Mouse (Mus musculus) gastrocnemius, postnatal 36 days (tissue): ENCODE measurements around the gene Wdhd1. TPM values are rescaled to one million over a fixed set of nuclear protein-coding genes. Genes with fewer than 3 reads are reported as not detected.
"Not testable (repeated sequence)": the region's sequence is repeated elsewhere in the genome, so short reads cannot be mapped to it uniquely, and the experiment has no call there.

Experiments
- DNase-seq, 2 experiments: peaks; one replicate each; pipeline ENCODE4 v3.0.0; 2022
- intact Hi-C: fragments of 180-260 bp; cut with DNase I; formaldehyde crosslinking; loops from one replicate; pipeline ENCODE4 v1.15.1; 2025
- long read RNA-seq, 2 experiments: library from polyadenylated mRNA; stranded (forward); transcript quantifications; one replicate each; pipeline ENCODE4 v2.0.0; 2021
- total RNA-seq, 2 experiments: library from RNA; stranded (reverse); gene quantifications; 2 replicates each; pipeline ENCODE4 v1.2.3; 2021

Wdhd1 gene
- under 1 TPM; 0.59 to 0.64 TPM for total RNA-seq
- long read RNA-seq, experiment 1: 0 reads
- long read RNA-seq, experiment 2: 0 reads

DNA sequence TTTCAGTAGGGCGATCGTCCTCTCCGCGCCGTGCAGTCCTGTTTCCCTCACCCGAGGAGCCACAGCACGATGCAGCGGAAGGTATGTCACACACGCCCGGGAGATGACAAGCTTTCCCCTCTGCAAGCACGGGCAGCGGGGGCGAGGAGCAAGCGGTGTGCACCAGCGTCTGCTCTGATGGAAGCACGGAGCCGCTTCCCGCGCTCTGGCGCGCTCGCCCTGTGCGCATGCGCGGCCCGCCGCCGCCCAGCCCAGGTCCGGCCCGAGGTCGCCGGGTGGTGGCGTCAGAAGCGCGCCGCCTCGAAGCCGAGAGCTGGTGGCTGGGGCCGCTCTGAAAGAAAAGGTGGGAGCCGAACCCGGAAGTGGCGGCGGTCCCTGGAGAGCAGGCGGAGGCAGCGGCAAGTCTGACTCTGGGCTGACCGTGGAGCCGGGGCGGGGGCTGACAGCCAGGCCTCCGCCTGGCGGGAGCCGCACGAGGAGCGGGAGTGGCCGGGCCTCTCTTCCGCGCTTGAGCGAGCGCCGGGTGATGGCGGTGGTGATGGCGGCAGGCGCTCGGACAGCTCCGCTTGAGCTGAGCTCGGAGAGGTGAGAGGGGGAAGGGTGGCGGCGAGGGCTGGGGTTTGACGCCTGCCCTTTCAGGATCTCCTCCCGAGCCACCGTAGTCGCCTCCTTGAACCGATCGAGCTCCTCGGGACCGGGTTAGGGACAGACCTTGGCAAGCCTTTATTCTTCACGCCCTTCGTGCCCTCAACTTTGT, at the start of gene Wdhd1, which contains the start of gene Socs4:
Wdhd1 (minus strand) TSS at position 221 of the 757 bp plus-strand sequence.
Socs4 (plus strand) TSS at position 295 of the 757 bp plus-strand sequence.
- intact Hi-C loops: no loop called here
- peak; percentile 90 to 92 for DNase-seq

DNA sequence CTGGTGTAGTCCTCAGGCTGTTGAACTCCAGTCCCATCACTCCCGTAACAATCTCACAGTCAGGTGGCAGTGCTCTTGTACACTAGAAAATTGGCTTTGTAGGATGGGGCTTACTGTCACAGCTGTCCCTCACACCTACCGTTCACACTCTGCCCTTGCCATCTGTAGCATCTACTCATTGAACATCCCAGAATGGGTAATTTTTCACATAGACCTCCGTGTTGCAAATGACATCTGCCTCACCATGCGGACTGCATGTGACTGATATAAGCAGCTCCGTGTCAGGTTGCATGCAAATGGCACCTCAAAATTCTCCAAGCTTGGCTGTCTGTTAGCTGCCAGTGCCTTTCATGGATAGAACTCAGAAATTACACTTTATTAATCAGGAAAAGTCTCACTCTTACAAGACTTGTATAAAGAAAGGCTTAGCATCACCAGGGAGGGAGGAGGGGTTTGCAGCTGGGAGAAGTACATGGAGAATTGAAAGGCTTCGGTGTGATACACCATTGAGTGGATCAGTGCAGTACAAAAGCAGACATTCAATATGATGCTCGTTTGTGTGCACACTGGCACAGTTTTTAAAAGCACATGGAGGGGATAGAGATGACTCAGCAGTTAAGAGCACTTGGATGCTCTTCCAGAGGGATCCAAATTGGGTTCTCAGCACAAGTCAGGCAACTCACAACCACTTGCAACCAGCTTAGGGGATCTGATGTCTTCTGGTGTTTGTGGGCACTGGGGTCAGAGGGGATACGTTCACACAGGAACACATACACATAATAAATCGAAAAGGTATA, 49.5 kb upstream of the Wdhd1 start:
- intact Hi-C loops: no loop called here
- no peak for DNase-seq

DNA sequence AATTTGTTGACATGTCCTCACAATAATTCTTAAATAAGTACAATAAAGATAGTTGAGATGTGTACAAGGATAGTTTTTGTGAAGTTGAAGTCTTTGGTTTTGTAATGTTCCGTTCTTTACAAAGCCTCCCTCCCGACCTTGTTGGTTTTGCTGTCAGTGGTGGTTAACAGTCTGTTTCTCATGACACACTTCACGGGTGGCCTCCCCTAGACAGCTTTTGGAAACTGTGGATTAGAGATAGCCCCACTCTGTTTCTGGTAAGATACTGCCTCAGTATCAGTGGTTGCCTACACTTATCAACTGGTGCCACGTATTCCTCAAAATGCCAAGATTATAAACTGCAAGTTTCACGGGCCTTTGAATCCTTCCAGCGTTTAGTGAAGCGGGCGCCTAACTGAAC, 44.9 kb upstream of the Wdhd1 start:
- intact Hi-C loops, DNase-seq: not testable (repeated sequence)

DNA sequence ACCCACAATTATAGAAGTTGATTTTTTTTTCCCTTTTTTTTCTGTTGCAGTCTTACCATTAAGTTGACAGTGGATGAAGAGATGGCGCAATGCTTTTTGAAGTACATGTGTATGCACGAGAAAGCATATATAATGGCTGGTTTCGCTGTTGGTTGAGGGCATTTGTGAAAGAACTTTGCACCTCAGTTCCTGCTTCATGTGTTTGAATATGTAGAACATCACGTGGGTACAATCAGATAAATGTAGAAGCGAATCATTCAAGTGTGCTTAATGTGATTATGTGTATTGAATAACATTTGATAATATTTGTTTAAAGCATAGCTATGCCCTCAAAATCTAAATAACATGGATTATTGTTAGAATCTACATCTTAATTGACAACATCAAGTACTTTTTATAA, 42.7 kb upstream of the Wdhd1 start:
- DNase-seq: no peak
- intact Hi-C loops: no loop called here

DNA sequence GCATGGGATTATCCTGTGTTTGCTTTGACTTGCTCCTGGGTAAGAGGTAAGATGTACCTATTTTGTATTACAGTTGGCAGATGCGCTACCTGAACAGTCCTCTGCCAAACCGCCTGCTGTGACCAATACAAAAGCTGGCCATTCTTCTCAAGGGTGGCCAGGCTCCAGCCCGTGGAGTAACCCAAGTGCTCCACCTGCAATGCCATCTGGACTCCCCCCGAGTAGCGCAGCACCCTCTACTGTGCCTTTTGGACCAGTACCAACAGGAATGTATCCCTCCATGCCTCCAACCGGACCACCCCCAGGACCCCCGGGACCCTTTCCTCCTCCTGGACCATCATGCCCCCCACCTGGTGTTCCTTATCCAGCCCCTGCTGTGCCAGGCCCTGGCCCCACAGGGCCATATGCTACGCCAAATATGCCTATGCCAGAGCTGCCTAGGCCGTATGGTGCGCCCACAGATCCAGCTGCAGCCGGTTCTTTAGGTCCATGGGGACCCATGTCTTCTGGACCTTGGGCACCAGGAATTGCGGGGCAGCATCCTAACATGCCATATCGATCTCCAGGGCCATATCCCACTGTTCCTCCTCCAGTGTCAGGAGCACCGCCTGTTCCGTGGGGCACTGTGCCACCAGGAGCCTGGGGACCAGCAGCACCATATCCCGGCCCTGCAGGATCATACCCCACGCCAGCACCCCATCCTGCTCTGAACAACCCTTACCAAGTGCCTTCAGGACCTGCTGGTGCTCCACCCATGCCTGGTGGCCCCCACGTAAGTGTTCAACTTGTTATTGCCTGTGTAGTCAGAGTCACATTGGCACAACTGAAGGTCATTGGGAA, 33.9 kb upstream of the Wdhd1 start:
- intact Hi-C loops: no loop called here

DNA sequence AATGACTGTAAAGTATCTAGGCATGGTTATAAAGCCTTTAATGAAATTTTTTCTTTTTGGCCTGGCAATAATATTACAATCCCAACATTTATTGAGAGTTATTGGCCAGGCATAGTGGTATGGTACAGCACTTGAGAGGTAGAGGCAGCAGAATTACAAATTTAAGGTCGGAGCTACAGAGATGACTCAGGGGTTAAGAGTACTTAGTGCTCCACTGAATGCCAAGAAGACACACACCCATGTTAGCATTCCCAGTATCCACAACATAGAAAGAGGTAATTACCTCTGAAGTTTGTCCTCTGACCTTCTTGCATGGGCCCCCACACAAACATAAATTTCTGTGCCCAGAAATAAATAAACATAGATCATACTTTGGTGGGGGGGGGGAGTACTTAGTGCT, 32.4 kb upstream of the Wdhd1 start:
- intact Hi-C loops: loop anchor here (1.0 kb wide), 1 partner anchor 18 kb away; no protein-coding TSS in a partner anchor
- DNase-seq: no peak

More for the DNA sequence above, 33.9 kb upstream of the Wdhd1 start:
- DNase-seq: no peak

DNA sequence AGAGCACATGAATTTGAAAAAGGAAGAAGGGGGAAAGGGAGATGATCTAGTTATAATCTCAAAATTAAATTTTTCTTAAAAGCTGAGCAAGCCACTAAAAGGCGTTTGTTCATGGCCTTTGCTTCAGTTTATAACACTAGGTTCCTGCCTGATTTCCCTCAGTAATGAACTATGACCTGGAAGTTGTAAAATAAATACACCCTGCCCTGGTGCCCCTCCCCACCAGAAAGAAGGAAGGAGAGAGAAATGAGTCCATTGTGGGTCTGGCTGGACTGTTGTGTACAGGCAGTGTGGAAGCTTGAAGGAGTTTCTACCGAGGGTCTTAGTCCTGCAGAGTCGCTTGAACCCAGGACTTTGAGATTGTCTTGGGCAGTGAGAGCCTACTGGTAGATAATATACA, 31.0 kb upstream of the Wdhd1 start:
- intact Hi-C loops: no loop called here
- no peak for DNase-seq

DNA sequence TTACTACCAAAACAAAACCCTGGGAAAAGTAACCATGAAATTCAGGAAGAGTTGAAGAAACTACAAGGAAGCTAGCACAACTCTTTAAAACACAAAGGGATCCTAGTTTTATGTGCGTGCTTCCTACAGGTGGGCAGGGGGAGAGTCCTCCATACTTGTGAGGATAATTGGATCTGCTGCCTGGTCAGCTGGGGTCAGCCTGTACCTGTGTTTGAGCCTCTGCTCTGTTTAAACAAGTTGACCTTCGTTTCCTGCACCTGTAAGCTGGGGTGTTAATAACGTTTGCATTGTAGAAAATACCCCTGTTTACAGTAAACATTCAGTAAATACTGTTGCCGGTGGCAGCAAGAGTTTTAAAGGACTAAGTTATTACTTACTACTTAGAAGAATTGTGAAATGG, 29.3 kb upstream of the Wdhd1 start:
- no peak for DNase-seq
- intact Hi-C loops: no loop called here

DNA sequence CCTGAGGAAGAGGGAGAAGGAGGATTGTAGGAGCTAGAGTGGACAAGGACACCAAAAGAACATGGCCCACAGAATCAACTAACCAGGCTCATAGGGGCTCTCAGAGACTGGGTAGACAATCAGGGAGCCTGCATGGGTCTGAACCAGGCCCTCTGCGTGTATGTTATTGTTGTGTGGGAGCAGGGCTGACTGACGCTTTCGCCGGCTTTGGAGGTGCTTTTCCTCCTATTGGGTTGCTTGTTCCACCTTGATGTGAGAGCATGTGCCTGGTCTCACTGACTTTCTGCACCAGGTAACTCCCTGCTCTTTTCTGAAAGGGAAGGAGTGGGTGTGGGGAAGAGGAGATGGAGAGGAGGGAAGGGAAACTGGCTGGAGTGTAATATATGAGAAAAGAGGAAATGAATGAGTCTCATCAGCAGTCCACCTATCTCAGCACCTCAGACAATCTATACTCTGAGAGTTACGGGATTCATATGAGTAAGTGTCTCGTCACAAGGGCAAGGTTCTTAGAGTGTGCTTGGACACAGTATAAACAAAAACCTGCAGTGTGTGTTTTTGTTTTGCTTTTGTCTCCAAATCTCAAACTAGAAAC, 28.3 kb upstream of the Wdhd1 start:
- intact Hi-C loops: no loop called here
- DNase-seq: no peak

DNA sequence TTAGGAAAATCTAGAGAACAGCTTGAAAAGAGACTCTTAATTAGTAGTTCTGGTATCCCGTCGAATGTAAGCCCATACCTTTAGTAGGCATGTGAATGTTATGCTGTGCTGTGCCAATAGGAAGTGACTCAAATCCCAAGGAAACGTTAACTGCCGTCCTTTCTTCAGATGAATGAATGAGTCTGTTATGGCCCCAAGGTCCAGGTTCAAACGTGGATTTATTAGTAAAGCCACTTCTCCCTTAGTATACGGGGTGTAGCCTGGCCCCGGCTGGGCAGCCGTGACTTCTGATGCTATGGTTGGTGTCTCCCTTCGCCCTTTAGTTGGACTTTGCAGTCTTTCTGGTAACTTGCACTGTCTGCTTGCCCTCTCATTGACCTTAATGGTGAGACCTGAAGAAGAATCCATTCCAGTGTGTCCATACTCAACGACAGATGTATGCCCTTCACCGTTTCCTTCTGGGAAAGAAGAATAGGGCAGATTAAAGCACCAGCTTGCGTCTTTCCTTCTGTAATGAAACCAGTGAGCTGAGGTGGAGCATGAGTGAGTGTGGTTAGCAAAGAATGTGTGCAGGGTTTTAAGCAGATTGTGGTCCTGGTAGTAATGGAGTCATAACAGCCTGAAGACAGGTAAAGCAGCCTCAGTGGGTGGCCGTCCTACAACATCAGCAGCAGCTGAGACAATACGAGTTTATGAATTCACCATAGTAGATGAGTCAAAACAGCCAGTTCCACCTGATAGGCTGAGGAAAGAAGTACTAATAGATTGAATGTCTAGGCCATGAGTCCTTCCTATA, 26.4 kb upstream of the Wdhd1 start:
- intact Hi-C loops: no loop called here
- no peak for DNase-seq

DNA sequence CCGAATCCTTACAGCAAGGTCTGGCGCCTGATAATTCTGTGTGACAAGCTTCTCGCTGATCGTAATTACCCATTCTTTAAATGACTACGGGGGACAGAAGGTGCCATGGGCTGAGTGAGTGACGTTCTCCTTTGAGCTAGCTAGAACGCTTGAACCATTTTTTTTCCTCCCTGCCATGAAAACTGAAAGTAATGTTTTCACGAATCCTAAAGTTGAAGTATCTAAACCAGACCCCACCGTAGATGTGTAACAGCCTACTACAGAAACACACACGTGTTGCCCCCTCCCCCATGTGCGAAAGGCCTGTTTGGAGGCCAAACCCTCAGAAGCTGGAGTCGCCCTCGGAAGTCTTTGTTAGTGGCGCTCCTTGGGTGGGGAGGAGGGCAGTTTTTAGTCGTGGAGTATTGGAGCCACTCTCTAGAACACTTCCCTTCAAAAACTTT, 22.2 kb upstream of the Wdhd1 start:
- no peak for DNase-seq
- intact Hi-C loops: no loop called here

DNA sequence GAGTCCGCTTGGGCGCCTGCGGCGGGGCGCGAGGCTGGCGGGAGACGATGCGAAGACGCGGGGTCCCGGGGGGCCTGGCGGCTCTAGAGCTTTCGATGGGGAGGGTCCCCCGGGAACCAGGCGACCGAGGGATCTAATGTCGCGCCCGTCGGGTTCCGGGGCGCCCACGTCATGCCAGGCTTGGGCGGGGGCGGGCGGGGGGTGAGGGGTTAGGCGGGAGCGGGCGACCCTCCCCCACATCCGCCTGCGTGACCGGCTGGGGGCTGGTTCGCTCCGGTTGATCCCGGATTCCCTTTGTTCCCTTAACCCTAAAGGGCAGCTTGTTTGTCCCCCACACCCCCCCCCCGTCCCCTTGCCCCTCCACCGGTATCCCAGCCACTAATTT, 21.7 kb upstream of the Wdhd1 start:
- intact Hi-C loops: no loop called here
- DNase-seq: no peak

DNA sequence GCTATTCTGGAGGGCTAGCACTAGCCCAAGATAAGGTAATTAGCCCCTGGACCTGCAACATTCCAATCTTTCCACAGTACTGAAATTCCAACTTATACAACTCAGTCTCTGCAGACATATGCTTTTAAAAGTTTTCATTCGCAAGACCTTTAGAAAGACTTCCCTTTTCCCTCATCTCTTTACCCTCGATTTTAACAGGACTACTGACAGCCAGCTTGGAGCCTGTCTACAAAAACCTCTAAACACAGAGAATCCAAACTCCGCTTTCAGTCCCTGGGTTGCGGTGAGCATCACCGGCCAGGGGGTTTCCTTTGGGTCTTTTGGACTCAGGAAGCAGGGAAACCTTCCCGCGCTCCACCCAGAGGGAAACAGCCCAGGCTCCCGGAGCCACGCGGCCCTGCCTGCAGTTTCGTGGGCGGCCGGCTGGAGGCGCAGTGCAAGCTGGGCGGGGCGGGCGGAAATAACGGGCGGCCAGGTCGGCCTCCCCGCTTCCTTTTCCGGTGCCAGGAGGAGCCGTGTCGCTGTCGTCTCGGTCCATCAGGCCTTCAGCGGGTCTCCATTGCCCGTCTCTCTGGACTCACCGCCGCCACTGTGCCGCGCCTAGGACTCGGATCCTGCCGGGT, 21.2 kb upstream of the Wdhd1 start, which contains the start of gene Mapk1ip1l:
Mapk1ip1l (plus strand) TSS at position 482 of the 623 bp plus-strand sequence.
- intact Hi-C loops: no loop called here
- DNase-seq: peak; percentile 89 to 91

DNA sequence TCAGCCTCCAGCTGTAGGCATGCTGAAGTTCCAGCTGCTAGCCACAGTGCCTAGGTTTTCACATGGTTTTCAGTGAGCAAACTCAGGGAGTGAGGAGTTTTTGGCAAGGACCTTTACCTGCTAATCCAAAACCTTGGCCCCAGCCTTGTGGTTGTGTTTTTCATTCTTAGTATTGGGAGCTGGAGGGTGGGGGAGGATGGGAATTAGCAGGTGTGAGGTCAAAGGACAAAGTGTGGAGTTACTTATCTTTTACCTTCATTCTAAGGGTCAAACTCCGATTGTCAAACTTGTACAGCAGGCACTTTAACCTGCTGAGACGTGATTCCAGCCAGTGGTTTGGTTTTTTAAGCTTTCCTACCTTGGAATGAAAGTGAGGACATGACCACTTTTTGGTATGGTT, 19.6 kb upstream of the Wdhd1 start:
- DNase-seq: no peak
- intact Hi-C loops: no loop called here

DNA sequence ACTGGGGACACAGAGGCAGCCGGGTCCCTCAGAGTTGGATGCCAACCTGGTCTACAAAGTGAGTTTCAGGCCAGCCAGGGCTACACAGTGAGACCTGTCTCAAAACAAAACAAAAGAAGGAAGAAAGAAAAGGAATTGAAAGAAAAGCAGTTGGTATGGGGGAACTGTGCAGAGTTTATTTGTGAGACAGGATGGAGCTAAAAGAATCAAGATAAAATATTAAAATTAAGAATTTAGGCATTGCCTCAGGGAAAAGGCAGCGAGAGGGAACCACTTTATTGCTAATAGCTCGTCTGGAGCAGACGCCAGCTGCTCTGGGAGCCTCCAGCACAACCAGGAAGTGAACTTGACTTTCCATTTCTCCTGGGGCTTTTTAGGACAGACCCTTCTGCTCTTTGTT, 17.5 kb upstream of the Wdhd1 start:
- intact Hi-C loops: no loop called here
- DNase-seq: no peak

DNA sequence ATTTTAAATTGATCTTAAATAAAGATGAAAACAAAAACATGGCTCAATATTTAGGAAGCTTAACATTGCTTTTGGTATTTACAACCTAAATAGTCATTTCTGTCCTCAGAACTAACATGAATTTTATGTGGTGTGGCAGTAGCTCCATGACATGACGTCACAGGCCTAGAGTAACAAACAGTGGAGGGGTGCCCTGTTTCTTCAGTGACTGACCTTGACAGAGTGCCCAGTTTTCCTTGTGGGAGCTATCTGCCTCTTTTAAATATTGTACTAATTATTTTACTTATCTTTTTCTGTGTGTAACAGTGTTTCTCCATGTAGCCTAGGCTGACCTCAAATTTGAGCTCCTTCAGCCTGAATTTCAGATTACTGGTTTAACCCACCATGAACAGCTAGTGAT, 15.1 kb upstream of the Wdhd1 start:
- intact Hi-C loops: no loop called here
- DNase-seq: no peak

DNA sequence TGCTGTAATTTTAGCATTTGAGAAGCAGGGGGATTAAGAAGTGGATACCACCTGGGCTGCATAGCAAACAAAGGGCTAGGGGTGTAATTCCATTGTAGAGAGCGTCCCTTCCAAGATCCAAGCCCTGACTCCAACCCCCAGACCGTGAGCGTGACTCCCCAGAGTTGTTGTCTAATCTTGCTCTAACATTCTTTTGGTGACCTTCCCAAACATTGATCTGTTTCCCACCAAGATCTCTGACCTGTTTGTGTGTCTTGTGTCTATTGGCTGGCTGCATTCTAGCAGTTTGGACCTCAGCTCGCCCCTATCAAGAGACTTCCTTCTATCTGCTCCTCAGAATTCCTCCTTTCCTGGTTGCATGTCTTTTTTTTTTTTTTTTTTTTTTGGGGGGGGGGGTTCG, 10.4 kb upstream of the Wdhd1 start:
- intact Hi-C loops: no loop called here
- no peak for DNase-seq

DNA sequence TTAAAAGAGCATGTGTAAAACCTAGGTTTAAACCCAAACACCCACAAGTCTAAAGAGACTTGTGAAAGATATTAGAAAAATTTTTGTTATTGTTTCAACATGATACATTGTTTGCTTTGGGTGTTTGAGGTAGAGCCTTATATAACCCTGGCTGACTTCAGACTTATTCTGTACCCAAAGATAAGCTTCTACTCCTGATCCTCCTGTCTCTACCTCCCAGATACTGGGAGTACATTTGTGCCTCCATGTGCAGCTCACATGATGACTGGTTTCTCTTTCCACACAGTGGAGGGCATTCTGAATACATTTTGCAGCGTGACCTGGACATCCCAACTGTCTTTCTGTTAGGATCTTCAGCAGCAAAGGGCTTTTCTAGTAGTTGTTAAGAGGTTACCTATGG, 9.6 kb upstream of the Wdhd1 start:
- no peak for DNase-seq
- intact Hi-C loops: no loop called here

DNA sequence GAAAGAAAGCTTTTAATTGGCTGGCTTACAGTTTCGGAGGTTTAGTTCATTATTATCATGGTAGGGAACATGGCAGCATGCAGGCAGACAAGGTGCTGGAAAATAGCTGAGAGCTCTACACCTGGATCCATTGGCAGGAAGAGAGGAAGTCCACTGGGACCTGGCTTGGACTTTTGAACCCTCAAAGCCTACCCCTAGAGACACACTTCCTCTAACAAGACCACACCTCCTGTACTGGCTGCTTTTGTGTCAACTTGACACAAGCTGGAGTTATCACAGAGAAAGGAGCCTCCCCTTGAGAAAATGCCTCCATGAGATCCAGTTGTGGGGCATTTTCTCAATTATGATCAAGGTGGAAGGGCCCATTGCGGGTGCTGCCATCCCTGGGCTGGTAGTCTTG, 8.6 kb upstream of the Wdhd1 start:
- intact Hi-C loops: no loop called here

More for the DNA sequence above, 8.6 kb upstream of the Wdhd1 start:
- no peak for DNase-seq
